Mouse (Mus musculus) MEL (cell line): Measurements from ENCODE around the gene Tmem150a. TPM values are rescaled to one million over a fixed set of nuclear protein-coding genes. Genes with fewer than 3 reads are reported as not detected.

ENCODE experiments used
- DNase-seq: peaks from one replicate; pipeline ENCODE4 v3.0.0; 2011; ENCODE audit warnings: low read depth, low spot score
- H3K27ac ChIP-seq: 2 replicates; pipeline ENCODE4 v1.5.1; 2012; ENCODE audit warnings: low read depth, mild to moderate bottlenecking, control low read depth, low read length, moderate library complexity; ENCODE audit not compliant: control insufficient read depth
- H3K27me3 ChIP-seq, 2 experiments: fragments of 150-350 bp in 1 of 2; sonication (generic) in 1 of 2; 2 replicates each; pipeline ENCODE4 v1.6.1; 2012; ENCODE audit warnings: low read length in 2 of 2, mild to moderate bottlenecking in 2 of 2, improper control_type of control experiment in 1 of 2, moderate library complexity in 1 of 2; ENCODE audit not compliant: insufficient read depth in 2 of 2, control insufficient read depth in 1 of 2
- H3K36me3 ChIP-seq, 2 experiments: 2 replicates each; pipeline ENCODE4 v1.6.1; 2012 to 2014; ENCODE audit warnings: low read length in 2 of 2, improper control_type of control experiment in 1 of 2, inconsistent platforms in 1 of 2, mild to moderate bottlenecking in 1 of 2; ENCODE audit not compliant: insufficient read depth in 2 of 2, control insufficient read depth in 1 of 2
- H3K4me1 ChIP-seq, 2 experiments: fragments of 150-350 bp in 1 of 2; sonication (generic) in 1 of 2; 2 replicates each; pipeline ENCODE4 v1.6.1; 2012; ENCODE audit warnings: low read length in 2 of 2, improper control_type of control experiment in 1 of 2, mild to moderate bottlenecking in 1 of 2; ENCODE audit not compliant: insufficient read depth in 2 of 2, control insufficient read depth in 1 of 2
- H3K4me3 ChIP-seq, 2 experiments: fragments of 150-350 bp in 1 of 2; sonication (generic) in 1 of 2; 2 replicates each; pipeline ENCODE4 v1.5.1; 2012; ENCODE audit warnings: low read depth in 2 of 2, low read length in 2 of 2, mild to moderate bottlenecking in 2 of 2, moderate library complexity in 2 of 2, control low read depth in 1 of 2, improper control_type of control experiment in 1 of 2; ENCODE audit not compliant: control insufficient read depth in 1 of 2, insufficient read depth in 1 of 2
- H3K79me2 ChIP-seq: 2 replicates; pipeline ENCODE4 v1.6.1; 2012; ENCODE audit warnings: mild to moderate bottlenecking, low read length, moderate library complexity; ENCODE audit not compliant: control insufficient read depth, poor library complexity, insufficient read depth
- H3K9ac ChIP-seq: 2 replicates; pipeline ENCODE4 v1.6.1; 2012; ENCODE audit warnings: low read depth, mild to moderate bottlenecking, control low read depth, low read length, moderate library complexity; ENCODE audit not compliant: control insufficient read depth, poor library complexity, severe bottlenecking
- H3K9me3 ChIP-seq: fragments of 150-350 bp; sonication (generic); replicated peaks from 2 replicates; pipeline ENCODE4 v1.6.1; 2012; ENCODE audit warnings: mild to moderate bottlenecking, low read length, improper control_type of control experiment, moderate library complexity; ENCODE audit not compliant: insufficient read depth
- BHLHE40 ChIP-seq: IDR thresholded peaks from 2 replicates; pipeline ENCODE4 v1.6.1; 2012; ENCODE audit warnings: low read depth, mild to moderate bottlenecking, inconsistent platforms, low read length, improper control_type of control experiment, borderline replicate concordance
- CHD1 ChIP-seq: IDR thresholded peaks from 2 replicates; pipeline ENCODE4 v1.6.1; 2012; ENCODE audit warnings: low read depth, mild to moderate bottlenecking, inconsistent platforms, low read length, improper control_type of control experiment
- CHD2 ChIP-seq: IDR thresholded peaks from 2 replicates; pipeline ENCODE4 v1.6.1; 2011; ENCODE audit warnings: low read length, improper control_type of control experiment
- E2F4 ChIP-seq: IDR thresholded peaks from 2 replicates; pipeline ENCODE4 v1.6.1; 2011; ENCODE audit warnings: low read depth, low read length, improper control_type of control experiment, borderline replicate concordance
- ELF1 ChIP-seq: IDR thresholded peaks from 2 replicates; pipeline ENCODE4 v1.6.1; 2014; ENCODE audit warnings: low read depth, mild to moderate bottlenecking, inconsistent platforms, low read length, improper control_type of control experiment, moderate library complexity
- EP300 ChIP-seq, 2 experiments: IDR thresholded peaks; 2 replicates each; pipeline ENCODE4 v1.6.1; 2011; ENCODE audit warnings: improper control_type of control experiment in 2 of 2, low read length in 2 of 2, low read depth in 1 of 2, mild to moderate bottlenecking in 1 of 2
- ETS1 ChIP-seq: IDR thresholded peaks from 2 replicates; pipeline ENCODE4 v1.6.1; 2012; ENCODE audit warnings: low read depth, mild to moderate bottlenecking, inconsistent platforms, low read length, improper control_type of control experiment, moderate library complexity
- GABPA ChIP-seq: IDR thresholded peaks from 2 replicates; pipeline ENCODE4 v1.6.1; 2012; ENCODE audit warnings: low read depth, mild to moderate bottlenecking, inconsistent platforms, low read length, improper control_type of control experiment, moderate library complexity
- GATA1 ChIP-seq: IDR thresholded peaks from 2 replicates; pipeline ENCODE4 v1.6.1; 2011; ENCODE audit warnings: low read depth, low read length, improper control_type of control experiment
- HCFC1 ChIP-seq: IDR thresholded peaks from 2 replicates; pipeline ENCODE4 v1.6.1; 2012; ENCODE audit warnings: low read depth, mild to moderate bottlenecking, inconsistent platforms, low read length, improper control_type of control experiment, moderate library complexity
- JUND ChIP-seq: IDR thresholded peaks from 2 replicates; pipeline ENCODE4 v1.6.1; 2011; ENCODE audit warnings: low read depth, mild to moderate bottlenecking, improper control_type of control experiment, low read length
- KAT2A ChIP-seq: conservative IDR thresholded peaks from 2 replicates; pipeline ENCODE4 v1.6.1; 2012; ENCODE audit warnings: low read depth, low read length, improper control_type of control experiment, inconsistent platforms
- MAX ChIP-seq: IDR thresholded peaks from 2 replicates; pipeline ENCODE4 v1.6.1; 2011; ENCODE audit warnings: low read length, improper control_type of control experiment
- MAZ ChIP-seq: IDR thresholded peaks from 2 replicates; pipeline ENCODE4 v1.6.1; 2012; ENCODE audit warnings: low read depth, mild to moderate bottlenecking, inconsistent platforms, low read length, improper control_type of control experiment
- MEF2A ChIP-seq: IDR thresholded peaks from 2 replicates; pipeline ENCODE4 v1.6.1; 2014; ENCODE audit warnings: low read depth, mild to moderate bottlenecking, inconsistent platforms, low read length, improper control_type of control experiment; ENCODE audit not compliant: poor library complexity, insufficient replicate concordance, severe bottlenecking; ENCODE audit errors: extremely low read depth
- MXI1 ChIP-seq: IDR thresholded peaks from 2 replicates; pipeline ENCODE4 v1.6.1; 2011; ENCODE audit warnings: mild to moderate bottlenecking, low read depth, low read length, improper control_type of control experiment
- MYC ChIP-seq: IDR thresholded peaks from 2 replicates; pipeline ENCODE4 v1.6.1; 2011; ENCODE audit warnings: low read depth, mild to moderate bottlenecking, low read length, improper control_type of control experiment, moderate library complexity
- NELFE ChIP-seq: IDR thresholded peaks from 2 replicates; pipeline ENCODE4 v1.6.1; 2011; ENCODE audit warnings: low read depth, low read length, improper control_type of control experiment
- NRF1 ChIP-seq: IDR thresholded peaks from 2 replicates; pipeline ENCODE4 v1.6.1; 2014; ENCODE audit warnings: low read depth, mild to moderate bottlenecking, inconsistent platforms, low read length, improper control_type of control experiment, moderate library complexity; ENCODE audit not compliant: poor library complexity, insufficient read depth, severe bottlenecking
- POLR2A ChIP-seq, 2 experiments: IDR thresholded peaks; 2 replicates each; pipeline ENCODE4 v1.6.1; 2011 to 2012; ENCODE audit warnings: low read length in 2 of 2, mild to moderate bottlenecking in 2 of 2, control low read depth in 1 of 2, improper control_type of control experiment in 1 of 2, low read depth in 1 of 2, moderate library complexity in 1 of 2; ENCODE audit not compliant: control insufficient read depth in 1 of 2, insufficient read depth in 1 of 2, poor library complexity in 1 of 2
- POLR2AphosphoS2 ChIP-seq: IDR thresholded peaks from 2 replicates; pipeline ENCODE4 v1.6.1; 2011; ENCODE audit warnings: low read length, improper control_type of control experiment
- POLR2AphosphoS5 ChIP-seq: IDR thresholded peaks from 2 replicates; pipeline ENCODE4 v1.6.1; 2012; ENCODE audit warnings: low read depth, borderline replicate concordance, mild to moderate bottlenecking, inconsistent platforms, low read length, moderate library complexity, mixed read lengths
- RAD21 ChIP-seq: IDR thresholded peaks from 2 replicates; pipeline ENCODE4 v1.6.1; 2011; ENCODE audit warnings: mild to moderate bottlenecking, low read depth, low read length, improper control_type of control experiment
- RCOR1 ChIP-seq: IDR thresholded peaks from 2 replicates; pipeline ENCODE4 v1.6.1; 2012; ENCODE audit warnings: low read depth, mild to moderate bottlenecking, inconsistent platforms, low read length, improper control_type of control experiment
- SIN3A ChIP-seq: IDR thresholded peaks from 2 replicates; pipeline ENCODE4 v1.6.1; 2012; ENCODE audit warnings: low read length, improper control_type of control experiment, inconsistent platforms
- SMC3 ChIP-seq: IDR thresholded peaks from 2 replicates; pipeline ENCODE4 v1.6.1; 2011; ENCODE audit warnings: low read depth, low read length, improper control_type of control experiment
- TAL1 ChIP-seq: IDR thresholded peaks from 2 replicates; pipeline ENCODE4 v1.6.1; 2012; ENCODE audit warnings: mild to moderate bottlenecking, inconsistent platforms, low read length, moderate library complexity, mixed read lengths
- TBP ChIP-seq: IDR thresholded peaks from 2 replicates; pipeline ENCODE4 v1.8.0; 2011; ENCODE audit warnings: low read depth, low read length, improper control_type of control experiment
- TCF12 ChIP-seq: IDR thresholded peaks from 2 replicates; pipeline ENCODE4 v1.6.1; 2014; ENCODE audit warnings: low read depth, mild to moderate bottlenecking, inconsistent platforms, low read length, improper control_type of control experiment, moderate library complexity
- UBTF ChIP-seq: IDR thresholded peaks from 2 replicates; pipeline ENCODE4 v1.6.1; 2012; ENCODE audit warnings: low read depth, mild to moderate bottlenecking, inconsistent platforms, low read length, improper control_type of control experiment, moderate library complexity, borderline replicate concordance; ENCODE audit not compliant: insufficient read depth
- USF1 ChIP-seq: IDR thresholded peaks from 2 replicates; pipeline ENCODE4 v1.6.1; 2014; ENCODE audit warnings: low read depth, mild to moderate bottlenecking, inconsistent platforms, low read length, improper control_type of control experiment, moderate library complexity
- USF2 ChIP-seq, 2 experiments: IDR thresholded peaks; 2 replicates each; pipeline ENCODE4 v1.6.1; 2011 to 2012; ENCODE audit warnings: improper control_type of control experiment in 2 of 2, low read length in 2 of 2, borderline replicate concordance in 1 of 2, inconsistent platforms in 1 of 2, low read depth in 1 of 2, mild to moderate bottlenecking in 1 of 2; ENCODE audit not compliant: insufficient read depth in 1 of 2
- ZKSCAN1 ChIP-seq: IDR thresholded peaks from 2 replicates; pipeline ENCODE4 v1.6.1; 2012; ENCODE audit warnings: low read depth, mild to moderate bottlenecking, inconsistent platforms, low read length, improper control_type of control experiment, moderate library complexity
- ZMIZ1 ChIP-seq: IDR thresholded peaks from 2 replicates; pipeline ENCODE4 v1.6.1; 2012; ENCODE audit warnings: low read depth, mild to moderate bottlenecking, inconsistent platforms, low read length, improper control_type of control experiment, moderate library complexity
- ZNF384 ChIP-seq: IDR thresholded peaks from 2 replicates; pipeline ENCODE4 v1.6.1; 2012; ENCODE audit warnings: low read depth, mild to moderate bottlenecking, inconsistent platforms, low read length, improper control_type of control experiment
- polyA plus RNA-seq, 2 experiments: library from polyadenylated mRNA; stranded (reverse) in 1 of 2; unstranded in 1 of 2; fragments of >175 nt in 1 of 2; fragments of >200 nt in 1 of 2; gene quantifications; 2 replicates each; pipeline versions ENCODE4 v1.2.1 to v1.2.4; 2012; ENCODE audit warnings: low replicate concordance in 2 of 2, low read depth in 1 of 2; ENCODE audit not compliant: insufficient read length in 2 of 2, insufficient read depth in 1 of 2, missing spikeins in 1 of 2
- total RNA-seq: library from RNA; depleted of rRNA; stranded (reverse); fragments of 300-350 nt; gene quantifications from 2 replicates; pipeline ENCODE4 v1.2.3, GENCODE M21; 2012

Tmem150a gene
- total and polyA plus RNA-seq, 3 experiments, result 0.15 to 2.5 TPM; not detected in 1

- DNase-seq, result peak; percentile 86
- Histone ChIP-seq H3K36me3 (peaks cover 5 to 40% of the 10 kb centered on the region in 2 experiments), H3K9ac (peak within 1 kb of the TSS; percentile 99), H3K4me3 (peak within 1 kb of the TSS; percentile 74 to 96), H3K79me2 (peaks cover 50% of the 10 kb centered on the region), H3K9me3 (no peaks in the 10 kb centered on the region), H3K4me1 (peaks cover 20 to 26% of the 10 kb centered on the region in 2 experiments), H3K27ac (peak within 1 kb of the TSS; percentile 97), H3K27me3 (no peaks in the 10 kb centered on the region)
- TF ChIP-seq JUND, result no peak
- peak; percentile 71 for TF ChIP-seq TCF12
- peak; percentile 72 for TF ChIP-seq SIN3A
- 0 out of 2 replicates have a peak, but pooled peaks have one; percentile 49 for TF ChIP-seq UBTF
- no peak for TF ChIP-seq CHD2
- TF ChIP-seq MEF2A, result no peak
- no peak for TF ChIP-seq GABPA
- TF ChIP-seq ELF1, result peak; percentile 89
- no peak for TF ChIP-seq BHLHE40
- peak in 1 of 2 experiments; percentile 56; a peak in 2 of 4 replicates for TF ChIP-seq EP300 (IDR thresholded peaks at IDR 0.05; ENCODE audit: low read depth in 1 of 2, low read length in 2 of 2)
- TF ChIP-seq MAX, result peak; percentile 66
- peak; percentile 87 for TF ChIP-seq TBP
- peak; percentile 48; the same call in 1 of the 2 replicates for TF ChIP-seq NRF1
- no peak for TF ChIP-seq GATA1
- no peak for TF ChIP-seq RCOR1
- TF ChIP-seq NELFE, result peak; percentile 84
- TF ChIP-seq RAD21, result no peak
- peak; percentile 46; the same call in 1 of the 2 replicates for TF ChIP-seq CHD1
- TF ChIP-seq MAZ, result peak; percentile 20; the same call in 1 of the 2 replicates
- TF ChIP-seq ZMIZ1, result peak; percentile 90; the same call in 1 of the 2 replicates
- TF ChIP-seq ZKSCAN1, result no peak
- no peak for TF ChIP-seq KAT2A
- 0 out of 2 replicates have a peak, but pooled peaks have one; percentile 22 for TF ChIP-seq USF1
- peak; percentile 87 for TF ChIP-seq HCFC1
- no peak for TF ChIP-seq USF2 (IDR thresholded peaks at IDR 0.05; ENCODE audit: borderline replicate concordance in 1 of 2, insufficient read depth in 1 of 2, low read depth in 1 of 2, low read length in 2 of 2)
- TF ChIP-seq ZNF384, result no peak
- TF ChIP-seq SMC3, result no peak
- peak; percentile 63 to 87 for TF ChIP-seq POLR2A (IDR thresholded peaks at IDR 0.05; ENCODE audit: control insufficient read depth in 1 of 2, insufficient read depth in 1 of 2, low read depth in 1 of 2, low read length in 2 of 2, poor library complexity in 1 of 2)
- no peak for TF ChIP-seq POLR2AphosphoS5
- TF ChIP-seq MYC, result peak; percentile 80
- TF ChIP-seq E2F4, result no peak
- peak; percentile 81 for TF ChIP-seq POLR2AphosphoS2
- TF ChIP-seq MXI1, result peak; percentile 74
- no peak for TF ChIP-seq TAL1
- peak; percentile 49; the same call in 1 of the 2 replicates for TF ChIP-seq ETS1
These were observed 7.9 kb upstream of the Tmem150a start, which contains the start of gene 0610030E20Rik for GRCm38 (mm10) chr6:72347166-72347941. Gene 0610030E20Rik (plus strand): TSS chr6:72347317.
